Mouse (Mus musculus): Measurements from ENCODE around the gene Rapgef6. TPM values are rescaled to one million over a fixed set of nuclear protein-coding genes. Genes with fewer than 3 reads are reported as not detected.

The Rapgef6 gene
- polyA plus RNA-seq, 1 experiment from 2014 or later, result 31.9 TPM

DNA sequence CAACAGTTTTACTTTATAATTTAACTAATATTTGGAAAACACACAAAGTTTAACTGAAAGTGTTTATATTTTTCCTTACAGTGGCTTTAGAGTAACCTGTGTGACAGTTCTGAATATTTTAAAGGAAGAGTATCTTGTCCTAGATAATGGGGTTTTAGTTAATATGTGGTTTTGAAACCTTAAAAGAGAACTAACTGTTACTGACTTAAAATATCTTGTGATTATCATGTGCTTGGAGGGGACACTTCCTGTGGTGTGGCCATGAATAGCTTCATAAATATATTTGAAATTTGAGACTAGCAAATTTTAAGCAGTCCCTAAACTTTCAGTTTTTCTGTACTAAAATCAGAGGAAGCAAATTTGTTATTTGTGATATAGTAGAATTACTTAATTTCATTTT lies 125.9 kb downstream of the Rapgef6 start:
- no peak for ATAC-seq (ENCODE audit: insufficient number of reproducible peaks, low FRiP score, low TSS enrichment, low read depth)
- Histone ChIP-seq H3K4me2 (no peak overlapping the region), H3K4me1 (no peaks in the 10 kb centered on the region), H3K9ac (no peak overlapping the region), H3K27me3 (no peaks in the 10 kb centered on the region), H3K4me3 (no peak overlapping the region), H3K27ac (no peak overlapping the region), H3K36me3 (peaks cover 12% of the 10 kb centered on the region), H3K9me3 (no peaks in the 10 kb centered on the region)

DNA sequence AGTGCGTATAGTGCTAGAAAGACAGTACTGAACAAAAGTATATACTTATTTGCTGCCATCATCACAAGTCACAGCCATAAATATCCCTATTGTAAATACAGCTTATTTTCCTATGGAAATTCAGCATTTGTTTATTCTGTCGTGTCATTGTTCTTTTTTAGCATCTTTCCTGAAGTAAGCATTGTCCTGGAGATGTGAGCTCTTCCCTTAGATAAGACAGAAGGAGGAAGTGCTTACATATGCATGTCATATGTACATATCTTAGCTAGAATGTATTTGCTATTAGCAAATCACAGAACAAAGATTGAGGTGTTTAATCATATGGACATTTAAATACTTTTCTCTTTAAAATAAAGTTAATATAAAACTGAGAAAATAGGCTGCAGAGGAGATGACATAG lies 132.8 kb downstream of the Rapgef6 start:
- H3K4me1 ChIP-seq, result no peaks in the 10 kb centered on the region
- no peak overlapping the region for H3K4me3 ChIP-seq
- no peak overlapping the region for H3K27ac ChIP-seq
- H3K4me2 ChIP-seq, result no peak overlapping the region
- H3K27me3 ChIP-seq, result no peaks in the 10 kb centered on the region
- H3K9me3 ChIP-seq, result no peaks in the 10 kb centered on the region
- WGBS, result 84% methylated on average over 2 of the region's 2 CpGs
- no peak overlapping the region for H3K9ac ChIP-seq
- ATAC-seq (ENCODE audit: insufficient number of reproducible peaks, low FRiP score, low TSS enrichment, low read depth), result no peak
- peaks cover 14% of the 10 kb centered on the region; the same call in 1 of the 2 replicates for H3K36me3 ChIP-seq

DNA sequence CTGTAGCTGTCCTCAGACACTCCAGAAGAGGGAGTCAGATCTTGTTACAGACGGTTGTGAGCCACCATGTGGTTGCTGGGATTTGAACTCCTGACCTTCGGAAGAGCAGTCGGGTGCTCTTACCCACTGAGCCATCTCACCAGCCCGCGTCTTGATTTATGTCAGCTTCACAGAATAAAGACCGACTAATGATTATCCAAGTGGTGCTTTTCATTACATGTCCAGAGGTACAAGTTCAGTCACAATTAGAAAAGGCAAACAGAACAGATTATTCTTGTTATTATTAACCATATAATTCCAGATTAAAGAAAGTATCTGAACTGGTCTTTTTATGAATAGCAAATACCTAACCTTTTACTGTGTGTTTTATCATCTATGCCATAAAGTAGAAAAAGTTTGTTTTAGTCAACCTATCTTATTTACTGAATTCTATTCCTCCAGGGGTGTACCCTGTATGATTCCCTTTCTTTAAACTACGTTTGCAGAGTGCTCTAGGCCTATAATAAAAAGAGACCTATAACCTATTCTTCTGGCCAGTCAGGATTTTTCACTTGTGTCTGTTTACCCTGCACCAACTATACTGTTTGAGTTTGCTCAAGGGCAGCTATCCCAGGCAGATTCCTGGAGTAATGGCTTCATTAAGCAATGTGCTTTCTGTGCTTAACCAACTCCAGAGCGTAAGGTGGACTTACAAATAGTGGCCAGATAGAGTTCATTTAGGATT lies 151.1 kb downstream of the Rapgef6 start:
- no peak for ATAC-seq (ENCODE audit: insufficient number of reproducible peaks, low FRiP score, low TSS enrichment, low read depth)
- no peak overlapping the region for H3K4me2 ChIP-seq
- no peak overlapping the region for H3K27ac ChIP-seq
- peaks cover 3% of the 10 kb centered on the region for H3K36me3 ChIP-seq
- no peaks in the 10 kb centered on the region for H3K27me3 ChIP-seq
- no peaks in the 10 kb centered on the region for H3K4me1 ChIP-seq
- no peaks in the 10 kb centered on the region for H3K9me3 ChIP-seq
- H3K4me3 ChIP-seq, result no peak overlapping the region
- H3K9ac ChIP-seq, result no peak overlapping the region
- 73% methylated on average over 8 of the region's 8 CpGs for WGBS

GRCm38 (mm10) chr11:54675792-54676489 lies 153.3 kb downstream of the Rapgef6 start:
- no peak overlapping the region for H3K4me3 ChIP-seq
- ATAC-seq (ENCODE audit: insufficient number of reproducible peaks, low FRiP score, low TSS enrichment, low read depth), result no peak
- no peak overlapping the region for H3K4me2 ChIP-seq
- 96% methylated on average over 2 of the region's 2 CpGs for WGBS
- H3K9me3 ChIP-seq, result no peaks in the 10 kb centered on the region
- H3K4me1 ChIP-seq, result no peaks in the 10 kb centered on the region
- H3K9ac ChIP-seq, result no peak overlapping the region
- no peak overlapping the region for H3K27ac ChIP-seq
- peaks cover 21% of the 10 kb centered on the region for H3K36me3 ChIP-seq
- H3K27me3 ChIP-seq, result no peaks in the 10 kb centered on the region

DNA sequence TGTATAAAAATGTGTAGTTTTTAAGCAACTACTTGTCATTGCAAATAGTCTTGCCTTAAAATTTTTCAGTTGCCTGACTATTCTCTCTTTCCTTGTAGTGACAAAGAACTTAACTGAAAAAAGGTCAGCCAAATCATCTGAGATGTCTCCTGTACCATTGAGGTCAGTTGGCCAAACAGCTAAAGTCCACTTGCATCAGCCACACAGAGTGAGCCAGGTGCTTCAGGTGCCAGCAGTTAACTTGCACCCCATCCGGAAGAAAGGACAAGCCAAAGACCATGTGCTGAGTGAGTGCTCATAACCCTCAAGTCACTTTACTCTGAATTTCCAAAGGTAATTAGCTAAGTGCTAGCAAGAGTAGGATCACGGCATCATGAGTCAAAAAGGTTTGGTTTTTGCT lies 156.5 kb downstream of the Rapgef6 start:
- no peak overlapping the region for H3K9ac ChIP-seq
- H3K36me3 ChIP-seq, result peaks cover 30% of the 10 kb centered on the region
- H3K4me3 ChIP-seq, result no peak overlapping the region
- H3K4me1 ChIP-seq, result no peaks in the 10 kb centered on the region
- no peak overlapping the region for H3K27ac ChIP-seq
- H3K27me3 ChIP-seq, result no peaks in the 10 kb centered on the region
- ATAC-seq (ENCODE audit: insufficient number of reproducible peaks, low FRiP score, low TSS enrichment, low read depth), result no peak
- H3K9me3 ChIP-seq, result no peaks in the 10 kb centered on the region
- WGBS, result 90% methylated on average over 2 of the region's 2 CpGs
- no peak overlapping the region for H3K4me2 ChIP-seq

DNA sequence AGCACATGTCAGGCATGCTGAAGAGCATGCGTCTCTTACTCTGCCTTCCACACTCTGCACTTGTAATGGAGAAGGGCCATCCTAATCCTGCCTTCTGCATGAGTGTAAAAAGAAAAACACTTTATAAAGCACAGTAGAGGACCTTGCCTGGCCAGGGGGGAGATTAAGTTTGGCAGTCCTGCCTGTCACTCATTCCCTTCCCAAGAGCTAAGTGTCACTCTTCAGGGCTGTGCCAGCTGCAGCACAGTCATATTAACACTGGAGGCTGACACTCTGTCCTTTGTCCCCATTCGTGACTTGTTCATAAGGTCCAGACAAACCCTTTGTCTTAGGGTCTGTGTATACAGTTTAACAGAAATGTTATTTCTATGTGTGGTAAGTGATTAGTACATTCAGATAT lies 162.2 kb downstream of the Rapgef6 start:
- Histone ChIP-seq H3K4me2 (no peak overlapping the region), H3K9ac (no peak overlapping the region), H3K36me3 (peaks cover 34% of the 10 kb centered on the region), H3K27me3 (no peaks in the 10 kb centered on the region), H3K4me3 (no peak overlapping the region), H3K27ac (no peak overlapping the region; the same call in 1 of the 2 replicates), H3K9me3 (no peaks in the 10 kb centered on the region), H3K4me1 (no peaks in the 10 kb centered on the region)
- ATAC-seq (ENCODE audit: insufficient number of reproducible peaks, low FRiP score, low TSS enrichment, low read depth), result no peak
- 85% methylated on average over 2 of the region's 2 CpGs for WGBS

- Histone ChIP-seq H3K4me3 (no peak overlapping the region), H3K4me2 (no peak overlapping the region), H3K4me1 (no peaks in the 10 kb centered on the region), H3K36me3 (peaks cover 37% of the 10 kb centered on the region), H3K9ac (no peak overlapping the region), H3K9me3 (no peaks in the 10 kb centered on the region), H3K27me3 (no peaks in the 10 kb centered on the region), H3K27ac (no peak overlapping the region)
- ATAC-seq (ENCODE audit: insufficient number of reproducible peaks, low FRiP score, low TSS enrichment, low read depth), result no peak
- WGBS, result 86% methylated on average over 4 of the region's 4 CpGs
Measured at GRCm38 (mm10) chr11:54690171-54690570, 167.5 kb downstream of the Rapgef6 start.

DNA sequence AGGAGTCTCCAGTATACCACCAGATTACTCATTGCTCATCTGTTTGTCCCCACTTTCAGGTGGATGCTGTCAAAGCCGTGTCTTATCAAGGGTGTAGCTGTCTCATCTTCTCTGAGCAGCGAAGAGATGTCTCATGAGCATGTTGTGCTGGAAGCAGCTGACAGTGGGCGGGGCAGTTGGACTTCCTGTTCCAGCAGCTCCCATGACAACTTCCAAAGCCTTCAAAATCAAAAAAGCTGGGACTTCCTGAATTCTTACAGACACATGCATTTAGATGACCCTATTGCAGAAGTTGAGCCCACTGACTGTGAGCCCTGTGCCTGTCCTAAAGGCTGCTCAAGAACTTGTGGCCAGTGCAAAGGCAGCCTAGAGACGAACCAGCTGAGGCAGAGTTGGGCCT lies 168.5 kb downstream of the Rapgef6 start:
- Histone ChIP-seq H3K9me3 (no peaks in the 10 kb centered on the region), H3K4me1 (no peaks in the 10 kb centered on the region), H3K4me3 (no peak overlapping the region), H3K9ac (no peak overlapping the region), H3K36me3 (peaks cover 36% of the 10 kb centered on the region), H3K27me3 (no peaks in the 10 kb centered on the region), H3K4me2 (no peak overlapping the region), H3K27ac (no peak overlapping the region)
- no peak for ATAC-seq (ENCODE audit: insufficient number of reproducible peaks, low FRiP score, low TSS enrichment, low read depth)
- WGBS, result 83% methylated on average over 4 of the region's 4 CpGs

DNA sequence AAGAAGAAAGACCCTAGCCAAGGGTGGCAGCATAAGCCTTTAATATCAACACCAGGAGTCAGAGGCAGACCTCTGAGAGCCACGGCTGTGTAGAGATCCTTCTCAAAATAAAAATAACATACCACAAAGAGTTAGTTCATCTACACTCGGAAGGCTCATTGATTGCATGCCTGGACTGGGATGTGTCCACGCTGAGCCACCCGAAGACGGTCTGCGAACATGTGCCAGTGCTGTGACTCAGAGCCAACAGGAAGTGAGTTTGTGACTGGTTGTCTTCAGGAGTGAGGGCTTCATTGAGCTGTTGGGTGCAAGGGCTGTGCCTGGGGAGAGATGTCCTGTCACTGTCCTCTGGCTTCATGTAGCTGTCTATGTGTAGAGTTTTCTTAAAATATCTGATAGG lies 171.0 kb downstream of the Rapgef6 start:
- Histone ChIP-seq H3K4me2 (no peak overlapping the region), H3K27ac (no peak overlapping the region), H3K27me3 (no peaks in the 10 kb centered on the region), H3K36me3 (peaks cover 46% of the 10 kb centered on the region), H3K9me3 (no peaks in the 10 kb centered on the region), H3K9ac (no peak overlapping the region), H3K4me1 (no peaks in the 10 kb centered on the region), H3K4me3 (no peak overlapping the region)
- no peak for ATAC-seq (ENCODE audit: insufficient number of reproducible peaks, low FRiP score, low TSS enrichment, low read depth)
- whole genome bisulfite sequencing, result 87% methylated on average over 6 of the region's 6 CpGs

DNA sequence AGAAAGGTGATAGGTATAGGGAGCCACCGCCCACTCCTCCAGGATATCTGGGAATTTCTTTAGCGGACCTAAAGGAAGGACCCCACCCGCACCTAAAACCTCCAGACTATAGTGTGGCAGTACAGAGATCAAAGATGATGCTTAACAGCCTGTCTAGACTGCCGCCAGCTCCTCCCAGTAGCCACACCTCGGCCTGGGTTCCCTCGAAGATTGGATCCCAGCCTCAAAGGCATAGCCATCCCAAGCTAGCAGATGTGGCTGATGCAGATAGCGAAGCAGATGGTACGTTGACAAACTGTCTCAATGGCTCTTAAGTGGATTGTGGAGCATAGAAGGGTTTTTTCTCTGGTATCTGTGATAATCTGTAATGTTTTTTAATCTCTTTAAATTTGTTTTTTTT lies 171.6 kb downstream of the Rapgef6 start:
- WGBS, result 65% methylated on average over 8 of the region's 8 CpGs

DNA sequence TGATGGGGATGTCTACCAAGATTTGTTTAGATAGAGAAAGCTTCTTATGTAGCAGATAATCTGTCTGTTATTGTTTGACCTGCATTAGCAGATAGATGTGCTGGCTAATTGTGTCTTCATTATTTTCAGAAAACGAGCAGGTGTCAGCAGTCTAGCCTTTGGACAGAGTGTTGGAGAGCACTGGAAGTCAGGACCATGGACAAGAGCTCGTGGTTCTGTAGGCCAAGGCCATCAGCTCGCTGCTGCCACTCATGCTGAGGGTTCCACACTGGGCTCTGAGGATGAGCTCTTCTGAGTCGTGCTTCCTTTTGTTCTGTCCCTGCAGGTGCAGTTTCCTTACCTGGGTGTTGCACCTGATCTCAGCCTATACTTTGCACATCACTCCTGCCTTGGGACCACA lies 173.3 kb downstream of the Rapgef6 start:
- Histone ChIP-seq H3K36me3 (peaks cover 42% of the 10 kb centered on the region), H3K9ac (no peak overlapping the region), H3K4me3 (no peak overlapping the region), H3K4me2 (no peak overlapping the region), H3K4me1 (no peaks in the 10 kb centered on the region), H3K27ac (no peak overlapping the region), H3K27me3 (no peaks in the 10 kb centered on the region), H3K9me3 (no peaks in the 10 kb centered on the region)
- ATAC-seq (ENCODE audit: insufficient number of reproducible peaks, low FRiP score, low TSS enrichment, low read depth), result no peak
- WGBS, result 68% methylated on average over 4 of the region's 4 CpGs

More for the DNA sequence above, 171.6 kb downstream of the Rapgef6 start:
- no peaks in the 10 kb centered on the region for H3K27me3 ChIP-seq
- peaks cover 46% of the 10 kb centered on the region for H3K36me3 ChIP-seq
- H3K4me1 ChIP-seq, result no peaks in the 10 kb centered on the region
- no peak overlapping the region for H3K9ac ChIP-seq
- H3K27ac ChIP-seq, result no peak overlapping the region
- H3K4me2 ChIP-seq, result no peak overlapping the region
- no peak for ATAC-seq (ENCODE audit: insufficient number of reproducible peaks, low FRiP score, low TSS enrichment, low read depth)
- H3K9me3 ChIP-seq, result no peaks in the 10 kb centered on the region
- no peak overlapping the region for H3K4me3 ChIP-seq

GRCm38 (mm10) chr11:54697611-54698010 lies 175.0 kb downstream of the Rapgef6 start:
- Histone ChIP-seq H3K27me3 (no peaks in the 10 kb centered on the region), H3K4me3 (no peak overlapping the region), H3K4me2 (no peak overlapping the region), H3K27ac (no peak overlapping the region), H3K9me3 (no peaks in the 10 kb centered on the region), H3K9ac (no peak overlapping the region), H3K4me1 (no peaks in the 10 kb centered on the region), H3K36me3 (peaks cover 31% of the 10 kb centered on the region)
- WGBS, result 88% methylated on average over 5 of the region's 5 CpGs
- ATAC-seq (ENCODE audit: insufficient number of reproducible peaks, low FRiP score, low TSS enrichment, low read depth), result no peak
